27 mouse cellular contexts compared by ENCODE assay signal in genomic region chr17:43544040-43544439, GRCm38 (mm10). TPM values are rescaled to one million over a fixed set of nuclear protein-coding genes. Genes with fewer than 3 reads are reported as not detected.
DNase-seq lines count a peak whose midpoint lies in the region; ATAC-seq and TF ChIP-seq lines count a peak whose summit lies in the region.
"Had no signal": no experiment of that assay in that cellular context is flagged by ENCODE, and none has a peak within 500 bp of the region (broad histone marks: within the 10 kb centered on the region; RNA-seq: fewer than 3 reads in every experiment).

No protein-coding gene starts in this region.

- peak; percentile 77 for ATAC-seq in intestine, embryonic 16.5 days
- ATAC-seq in intestine, postnatal 0 days: no peak
- no peak for ATAC-seq in megakaryocyte, adult 5-6 weeks (ENCODE audit: poor library complexity, severe bottlenecking)
- ATAC-seq in common myeloid progenitor, adult 5-6 weeks (replicated peaks; ENCODE audit: low read depth, poor library complexity, severe bottlenecking): peak; percentile 95
- peak; percentile 39; the same call in 1 of the 2 replicates for ATAC-seq in megakaryocyte progenitor cell, adult 5-6 weeks (replicated peaks; ENCODE audit: poor library complexity)
- ATAC-seq: activated CD4-positive, CD25-positive, alpha-beta regulatory T cell, adult 4 months; CD4-positive, CD25-positive, alpha-beta regulatory T cell, adult 4 months; Patski had no signal

- TF ChIP-seq CTCF in intestine, postnatal 0 days (IDR thresholded peaks at IDR 0.05; ENCODE audit: low read depth): no peak

- no peaks in the 10 kb centered on the region for H3K27me3 ChIP-seq in intestine, embryonic 16.5 days (replicated peaks; ENCODE audit: control insufficient read depth, insufficient read depth, low read length)
- no peaks in the 10 kb centered on the region for H3K27me3 ChIP-seq in intestine, postnatal 0 days (replicated peaks; ENCODE audit: control insufficient read depth, insufficient read depth, low read length)
- no peaks in the 10 kb centered on the region for H3K27me3 ChIP-seq in megakaryocyte, embryonic 14.5 days (replicated peaks)
- H3K27me3 ChIP-seq: CH12.LX, Patski had no signal

- no peaks in the 10 kb centered on the region for H3K36me3 ChIP-seq in intestine, embryonic 16.5 days (ENCODE audit: control insufficient read depth, insufficient read depth, low read length)
- H3K36me3 ChIP-seq in intestine, postnatal 0 days (ENCODE audit: control insufficient read depth, insufficient read depth): no peaks in the 10 kb centered on the region
- no peaks in the 10 kb centered on the region for H3K36me3 ChIP-seq in megakaryocyte, embryonic 14.5 days (replicated peaks; ENCODE audit: low read length)
- H3K36me3 ChIP-seq: G1E had no signal

- H3K4me2 ChIP-seq in intestine, embryonic 16.5 days (ENCODE audit: low read depth, low read length): no peak overlapping the region
- no peak overlapping the region for H3K4me2 ChIP-seq in intestine, postnatal 0 days (replicated peaks; ENCODE audit: low read depth)

- DNase-seq in heart, adult 8-10 months (ENCODE audit: low spot score): no peak
- DNase-seq in testis, postnatal 10 days (ENCODE audit: low spot score): no peak
- DNase-seq: adrenal gland, adult 2 months; adrenal gland, adult 8-10 months; adrenal gland, postnatal 10 days; adrenal gland, postnatal 14 days; adrenal gland, postnatal 25 days; adrenal gland, postnatal 36 days; B cell, adult 2 months; cerebellum, adult 11 months; cerebellum, adult 11-12 months had no signal

- no peaks in the 10 kb centered on the region for H3K4me1 ChIP-seq in intestine, embryonic 16.5 days (ENCODE audit: control insufficient read depth, insufficient read depth, low read length)
- no peaks in the 10 kb centered on the region for H3K4me1 ChIP-seq in intestine, postnatal 0 days (replicated peaks; ENCODE audit: control insufficient read depth, insufficient read depth, low read length)
- peaks cover 4% of the 10 kb centered on the region; the same call in 1 of the 2 replicates for H3K4me1 ChIP-seq in megakaryocyte, embryonic 14.5 days

- H3K9ac ChIP-seq in intestine, embryonic 16.5 days (ENCODE audit: low read depth, low read length): no peak overlapping the region
- H3K9ac ChIP-seq in intestine, postnatal 0 days (ENCODE audit: low read depth, low read length): no peak overlapping the region

- H3K4me3 ChIP-seq in intestine, embryonic 16.5 days (ENCODE audit: low read length): no peak overlapping the region
- no peak overlapping the region for H3K4me3 ChIP-seq in intestine, postnatal 0 days (ENCODE audit: low read depth, low read length)
- peak overlapping the region; percentile 4 for H3K4me3 ChIP-seq in megakaryocyte, embryonic 14.5 days (replicated peaks)

- no peaks in the 10 kb centered on the region for H3K9me3 ChIP-seq in intestine, embryonic 16.5 days (ENCODE audit: control insufficient read depth, low read length)
- no peaks in the 10 kb centered on the region for H3K9me3 ChIP-seq in intestine, postnatal 0 days (ENCODE audit: control insufficient read depth)
- H3K9me3 ChIP-seq in megakaryocyte, embryonic 14.5 days: peaks cover 7% of the 10 kb centered on the region; the same call in 1 of the 2 replicates

- no peak overlapping the region for H3K27ac ChIP-seq in intestine, embryonic 16.5 days (ENCODE audit: low read length)
- no peak overlapping the region for H3K27ac ChIP-seq in intestine, postnatal 0 days (ENCODE audit: low read depth, low read length)

- 89% methylated on average over 4 of the region's 4 CpGs for WGBS in intestine, embryonic 16.5 days
- WGBS in intestine, postnatal 0 days: 82% methylated on average over 4 of the region's 4 CpGs

RNA-seq across cellular contexts. Expression of gene Ankrd66, which starts 0.6 kb away (rescaled TPM):
- 0.21 TPM in 1 of 2 replicates, not detected in the other for polyA plus RNA-seq in intestine, embryonic 16.5 days (2015; fragmentation: Nextera tagmentation; extraction: Ambion mirVana)
- 0.83 and 0.94 TPM in 2 replicates for polyA plus RNA-seq in intestine, postnatal 0 days (2015; fragmentation: Nextera tagmentation; extraction: Ambion mirVana)
- not detected in 2 replicates for polyA plus RNA-seq in megakaryocyte, embryonic 14.5 days (2012; ENCODE audit: insufficient read depth, low replicate concordance)
- 0.62 and 1.8 TPM in 2 replicates for total RNA-seq in megakaryocyte, adult 5-6 weeks (2015)
- total RNA-seq in megakaryocyte, adult 5-6 weeks (2017): 0.18 TPM in 1 of 2 replicates, not detected in the other
- total RNA-seq in common myeloid progenitor, adult 5-6 weeks (2017): not detected in 2 replicates
- not detected in 2 replicates for total RNA-seq in megakaryocyte progenitor cell, adult 5-6 weeks (2015)
- total RNA-seq in megakaryocyte progenitor cell, adult 5-6 weeks (2017): not detected in 2 replicates
- not detected for total RNA-seq in heart, adult 8-10 months (2022)
- total RNA-seq: adrenal gland, adult 18-20 months; adrenal gland, adult 2 months; adrenal gland, postnatal 10 days; adrenal gland, postnatal 14 days; adrenal gland, postnatal 25 days; adrenal gland, postnatal 36 days; adrenal gland, postnatal 4 days; CH12.LX; ES-E14; G1E; MEL had no signal
- polyA plus RNA-seq: activated CD4-positive, CD25-positive, alpha-beta regulatory T cell, adult 4 months; adrenal gland, adult 2 months; CD4-positive, CD25-positive, alpha-beta regulatory T cell, adult 4 months; G1E; Patski had no signal

RNA-seq across cellular contexts. Expression of gene Pla2g7, which starts 23.9 kb away (rescaled TPM):
- 14.0 and 14.2 TPM in 2 replicates for polyA plus RNA-seq in intestine, embryonic 16.5 days (2015; fragmentation: Nextera tagmentation; extraction: Ambion mirVana)
- polyA plus RNA-seq in intestine, postnatal 0 days (2015; fragmentation: Nextera tagmentation; extraction: Ambion mirVana): 27.9 and 31.9 TPM in 2 replicates
- 6.2 TPM in 1 of 2 replicates, not detected in the other for polyA plus RNA-seq in megakaryocyte, embryonic 14.5 days (2012; ENCODE audit: insufficient read depth, low replicate concordance)
- 48.9 and 55.2 TPM in 2 replicates for total RNA-seq in megakaryocyte, adult 5-6 weeks (2015)
- total RNA-seq in megakaryocyte, adult 5-6 weeks (2017): 36.2 and 37.2 TPM in 2 replicates
- total RNA-seq in common myeloid progenitor, adult 5-6 weeks (2017): 0.46 TPM in 1 of 2 replicates, not detected in the other
- total RNA-seq in megakaryocyte progenitor cell, adult 5-6 weeks (2015): 1.3 and 2.0 TPM in 2 replicates
- 0.88 and 3.2 TPM in 2 replicates for total RNA-seq in megakaryocyte progenitor cell, adult 5-6 weeks (2017)
- 1 to 10 TPM; 4.5 to 6.1 (median 5.6) TPM for total RNA-seq in heart, adult 8-10 months (2022)
- total RNA-seq: CH12.LX, G1E, MEL had no signal
- polyA plus RNA-seq: G1E had no signal

RNA-seq across cellular contexts. Expression of gene Mep1a, which starts 41.4 kb away (rescaled TPM):
- polyA plus RNA-seq in intestine, embryonic 16.5 days (2015; fragmentation: Nextera tagmentation; extraction: Ambion mirVana): 51.0 and 64.1 TPM in 2 replicates
- 147 and 153 TPM in 2 replicates for polyA plus RNA-seq in intestine, postnatal 0 days (2015; fragmentation: Nextera tagmentation; extraction: Ambion mirVana)
- polyA plus RNA-seq in megakaryocyte, embryonic 14.5 days (2012; ENCODE audit: insufficient read depth, low replicate concordance): not detected in 2 replicates
- not detected in 2 replicates for total RNA-seq in megakaryocyte, adult 5-6 weeks (2015)
- not detected in 2 replicates for total RNA-seq in megakaryocyte, adult 5-6 weeks (2017)
- not detected in 2 replicates for total RNA-seq in common myeloid progenitor, adult 5-6 weeks (2017)
- total RNA-seq in megakaryocyte progenitor cell, adult 5-6 weeks (2015): not detected in 2 replicates
- not detected in 2 replicates for total RNA-seq in megakaryocyte progenitor cell, adult 5-6 weeks (2017)
- not detected for total RNA-seq in heart, adult 8-10 months (2022)
- total RNA-seq: adrenal gland, adult 8-10 months; adrenal gland, postnatal 14 days; adrenal gland, postnatal 25 days; adrenal gland, postnatal 36 days; CH12.LX; ES-E14; G1E; MEL had no signal
- polyA plus RNA-seq: activated CD4-positive, CD25-positive, alpha-beta regulatory T cell, adult 4 months; adrenal gland, adult 2 months; C2C12; CD4-positive, CD25-positive, alpha-beta regulatory T cell, adult 4 months; G1E had no signal

Comparison
In these comparisons a context has a peak if more than half of its experiments do, and no peak if none do; other contexts are left out.
1. ATAC-seq: peak in intestine, embryonic 16.5 days (single experiment), common myeloid progenitor, adult 5-6 weeks (single experiment) and megakaryocyte progenitor cell, adult 5-6 weeks (single experiment); none in intestine, postnatal 0 days (single experiment) and megakaryocyte, adult 5-6 weeks (single experiment).
2. RNA of gene Pla2g7, which starts 23.9 kb away (total RNA-seq): 36.2 to 55.2 TPM in megakaryocyte, adult 5-6 weeks; 4.5 to 6.1 TPM in heart, adult 8-10 months, 0.88 to 3.2 TPM in megakaryocyte progenitor cell, adult 5-6 weeks and 0.46 TPM in common myeloid progenitor, adult 5-6 weeks; every median in the first group is over 4 times any median in the second.